Mouse (Mus musculus) limb, embryonic 14.5 days (tissue): ENCODE results near the gene Rangrf. TPM values are rescaled to one million over a fixed set of nuclear protein-coding genes. Genes with fewer than 3 reads are reported as not detected.
"Not testable (repeated sequence)": the region's sequence is repeated elsewhere in the genome, so short reads cannot be mapped to it uniquely, and the experiment has no call there.

Source experiments
- ATAC-seq: fragments of 200-750 bp; cut with Nextera tagmentation; 2 replicates; pipeline ENCODE4 v1.8.0; 2017; ENCODE audit warnings: low read depth, moderate number of reproducible peaks, moderate TSS enrichment; ENCODE audit not compliant: low FRiP score
- DNase-seq: peaks from one replicate; pipeline ENCODE4 v3.0.0-alpha.2; 2015; ENCODE audit warnings: low spot score
- H3K27ac ChIP-seq: fragments of 300-500 bp; sonication (generic); replicated peaks from 2 replicates; pipeline ENCODE4 v1.5.1; 2014; ENCODE audit warnings: low read depth, mild to moderate bottlenecking, low read length, moderate library complexity, mixed read lengths
- H3K27me3 ChIP-seq: fragments of 300-500 bp; sonication (generic); 2 replicates; pipeline ENCODE4 v1.6.1; 2014; ENCODE audit warnings: low read length, mixed read lengths; ENCODE audit not compliant: control insufficient read depth, insufficient read depth
- H3K36me3 ChIP-seq: fragments of 300-500 bp; sonication (generic); 2 replicates; pipeline ENCODE4 v1.6.1; 2014; ENCODE audit warnings: mild to moderate bottlenecking, low read length, moderate library complexity, mixed read lengths; ENCODE audit not compliant: control insufficient read depth, insufficient read depth
- H3K4me1 ChIP-seq: fragments of 300-500 bp; sonication (generic); 2 replicates; pipeline ENCODE4 v1.6.1; 2014; ENCODE audit warnings: antibody characterized with exemption, low read length, mixed read lengths; ENCODE audit not compliant: control insufficient read depth, insufficient read depth
- H3K4me2 ChIP-seq: fragments of 300-500 bp; sonication (generic); replicated peaks from 2 replicates; pipeline ENCODE4 v1.6.1; 2014; ENCODE audit warnings: low read depth, mild to moderate bottlenecking, low read length, moderate library complexity; ENCODE audit not compliant: severe bottlenecking
- H3K4me3 ChIP-seq: fragments of 300-500 bp; sonication (generic); replicated peaks from 2 replicates; pipeline ENCODE4 v1.5.1; 2014; ENCODE audit warnings: low read length
- H3K9ac ChIP-seq: fragments of 300-500 bp; sonication (generic); 2 replicates; pipeline ENCODE4 v1.6.1; 2014; ENCODE audit warnings: mild to moderate bottlenecking, low read depth, low read length, moderate library complexity; ENCODE audit not compliant: severe bottlenecking
- H3K9me3 ChIP-seq: fragments of 300-500 bp; sonication (generic); 2 replicates; pipeline ENCODE4 v1.6.1; 2016; ENCODE audit warnings: low read length; ENCODE audit not compliant: control insufficient read depth
- POLR2A ChIP-seq: fragments of 200-500 bp; IDR thresholded peaks from 2 replicates; pipeline ENCODE4 v1.8.0; 2012; ENCODE audit warnings: inconsistent platforms, mild to moderate bottlenecking, moderate library complexity, borderline replicate concordance; ENCODE audit not compliant: insufficient read depth, insufficient read length; ENCODE audit errors: extremely low read depth
- WGBS: fragments of 180-500 bp; shearing (Covaris S2); extraction: QIAGEN DNeasy Blood & Tissue Kit; methylation state at CpG from one replicate; pipeline ENCODE4 v1.1.7; 2014; 5-methylcytosine and 5-hydroxymethylcytosine counted together
- polyA plus RNA-seq, 2 experiments: library from polyadenylated mRNA; depleted of rRNA in 1 of 2; stranded (reverse) in 1 of 2; unstranded in 1 of 2; fragments of >200 nt; fragmentation: Nextera tagmentation in 1 of 2; extraction: Ambion mirVana in 1 of 2; gene quantifications; 2 replicates each; pipeline versions ENCODE4 v1.2.1 to v1.2.3; 2012 to 2014

The Rangrf gene
- polyA plus RNA-seq, 2 experiments: 42.8 to 43.4 TPM

- peaks cover 48% of the 10 kb centered on the region for H3K36me3 ChIP-seq
- 63% methylated on average over 4 of the region's 4 CpGs for WGBS
- H3K9ac ChIP-seq: no peak overlapping the region
- no peaks in the 10 kb centered on the region for H3K9me3 ChIP-seq
- H3K4me3 ChIP-seq: no peak overlapping the region
- DNase-seq (no peak), ATAC-seq (no peak)
- no peak for TF ChIP-seq POLR2A
- H3K4me1 ChIP-seq: peaks cover 6% of the 10 kb centered on the region
- H3K27ac ChIP-seq: no peak overlapping the region
- H3K4me2 ChIP-seq: no peak overlapping the region
- no peaks in the 10 kb centered on the region for H3K27me3 ChIP-seq
Observed at GRCm38 (mm10) chr11:69003592-69003991, 28.6 kb upstream of the Rangrf start.

- not testable (repeated sequence) for H3K4me3 ChIP-seq, H3K9ac ChIP-seq, H3K27ac ChIP-seq, ATAC-seq, H3K27me3 ChIP-seq, DNase-seq, H3K4me1 ChIP-seq, H3K9me3 ChIP-seq, H3K4me2 ChIP-seq
- WGBS: 94% methylated on average over 4 of the region's 4 CpGs
- peaks cover 56% of the 10 kb centered on the region for H3K36me3 ChIP-seq
Observed at GRCm38 (mm10) chr11:69002782-69003181, 27.8 kb upstream of the Rangrf start.

GRCm38 (mm10) chr11:68997080-68997479 is 22.1 kb upstream of the Rangrf start:
- Histone ChIP-seq H3K4me1 (no peaks in the 10 kb centered on the region), H3K4me3 (no peak overlapping the region), H3K9ac (no peak overlapping the region), H3K27me3 (no peaks in the 10 kb centered on the region), H3K27ac (no peak overlapping the region), H3K36me3 (peaks cover 94% of the 10 kb centered on the region), H3K9me3 (no peaks in the 10 kb centered on the region), H3K4me2 (no peak overlapping the region)
- TF ChIP-seq POLR2A: no peak
- ATAC-seq (no peak), DNase-seq (no peak)
- WGBS: 95% methylated on average over 4 of the region's 4 CpGs

GRCm38 (mm10) chr11:68994377-68994776 is 19.4 kb upstream of the Rangrf start:
- no peaks in the 10 kb centered on the region for H3K4me1 ChIP-seq
- no peak overlapping the region for H3K27ac ChIP-seq
- H3K27me3 ChIP-seq: no peaks in the 10 kb centered on the region
- DNase-seq (no peak), ATAC-seq (no peak)
- H3K4me3 ChIP-seq: no peak overlapping the region
- H3K9ac ChIP-seq: no peak overlapping the region
- H3K4me2 ChIP-seq: no peak overlapping the region
- 91% methylated on average over 3 of the region's 3 CpGs for WGBS
- no peaks in the 10 kb centered on the region for H3K9me3 ChIP-seq
- no peak for TF ChIP-seq POLR2A
- H3K36me3 ChIP-seq: peaks cover 92% of the 10 kb centered on the region

GRCm38 (mm10) chr11:68993122-68993521 is 18.1 kb upstream of the Rangrf start:
- no peak overlapping the region for H3K27ac ChIP-seq
- ATAC-seq (no peak), DNase-seq (no peak)
- no peak overlapping the region for H3K4me3 ChIP-seq
- no peak for TF ChIP-seq POLR2A
- peaks cover 91% of the 10 kb centered on the region for H3K36me3 ChIP-seq
- WGBS: 91% methylated on average over 7 of the region's 7 CpGs
- H3K27me3 ChIP-seq: no peaks in the 10 kb centered on the region
- H3K4me2 ChIP-seq: no peak overlapping the region
- no peak overlapping the region for H3K9ac ChIP-seq
- no peaks in the 10 kb centered on the region for H3K9me3 ChIP-seq
- no peaks in the 10 kb centered on the region for H3K4me1 ChIP-seq

GRCm38 (mm10) chr11:68988341-68988740 is 13.4 kb upstream of the Rangrf start:
- Histone ChIP-seq H3K9me3 (no peaks in the 10 kb centered on the region), H3K4me2 (no peak overlapping the region), H3K27me3 (no peaks in the 10 kb centered on the region), H3K36me3 (peaks cover 61% of the 10 kb centered on the region), H3K9ac (no peak overlapping the region), H3K4me1 (no peaks in the 10 kb centered on the region), H3K4me3 (no peak overlapping the region), H3K27ac (no peak overlapping the region)
- DNase-seq (no peak), ATAC-seq (no peak)
- WGBS: 91% methylated on average over 17 of the region's 17 CpGs
- no peak for TF ChIP-seq POLR2A
